Mouse (Mus musculus) urinary bladder, adult 18-20 months (tissue): ENCODE data around the gene Prph.
"Not testable (repeated sequence)": the region's sequence is repeated elsewhere in the genome, so short reads cannot be mapped to it uniquely, and the experiment has no call there.

Experiments used
- DNase-seq, 2 experiments: peaks; one replicate each; pipeline ENCODE4 v3.0.0; 2022; ENCODE audit warnings: low spot score in 2 of 2, mixed read lengths in 2 of 2

Prph gene

GRCm38 (mm10) chr15:99033498-99034270, 21.3 kb upstream of the Prph start:
- peak in 1 of 2 experiments; percentile 46 for DNase-seq

- no peak for DNase-seq
Observed at GRCm38 (mm10) chr15:99035431-99035830, 19.5 kb upstream of the Prph start.

- DNase-seq, result no peak
Observed at GRCm38 (mm10) chr15:99036249-99036905, 18.6 kb upstream of the Prph start.

DNA sequence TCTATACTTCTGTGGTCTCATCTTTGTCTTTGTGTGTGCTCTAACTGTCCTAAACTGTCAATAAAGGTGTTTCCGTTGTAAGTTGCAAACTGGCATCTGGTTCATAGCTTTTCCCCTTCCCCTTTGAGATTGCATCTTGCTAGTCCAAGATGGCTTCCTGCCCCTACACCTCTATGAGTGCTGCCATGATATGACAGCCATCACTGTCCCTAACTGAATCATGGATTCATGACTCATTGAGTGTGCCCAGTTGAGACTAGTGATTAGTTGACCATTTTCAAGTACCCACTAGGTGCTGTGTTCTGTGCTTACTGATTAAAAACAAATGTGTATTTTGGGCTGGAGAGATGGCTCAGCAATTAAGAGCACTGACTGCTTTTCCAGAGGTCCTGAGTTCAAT, 16.9 kb upstream of the Prph start:
- no peak for DNase-seq

- DNase-seq, result no peak
Observed at GRCm38 (mm10) chr15:99038797-99039196, 16.2 kb upstream of the Prph start.

DNA sequence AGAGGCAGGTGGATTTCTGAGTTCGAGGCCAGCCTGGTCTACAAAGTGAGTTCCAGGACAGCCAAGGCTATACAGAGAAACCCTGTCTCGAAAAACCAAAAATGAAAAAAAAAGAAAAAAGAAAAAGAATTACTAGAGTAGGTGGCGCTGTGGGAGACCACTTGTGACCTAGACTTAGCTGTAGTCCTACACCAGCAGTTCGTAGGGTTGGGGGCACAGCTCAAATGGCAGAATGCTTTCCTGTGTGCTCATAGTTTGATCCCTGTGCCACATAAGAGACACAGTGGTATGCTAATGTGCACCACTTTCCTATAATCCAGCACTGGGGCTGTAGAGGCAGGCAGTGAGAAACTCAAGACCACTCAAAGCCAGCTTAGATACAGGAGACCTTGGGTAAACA, 15.7 kb upstream of the Prph start:
- DNase-seq, result no peak

DNA sequence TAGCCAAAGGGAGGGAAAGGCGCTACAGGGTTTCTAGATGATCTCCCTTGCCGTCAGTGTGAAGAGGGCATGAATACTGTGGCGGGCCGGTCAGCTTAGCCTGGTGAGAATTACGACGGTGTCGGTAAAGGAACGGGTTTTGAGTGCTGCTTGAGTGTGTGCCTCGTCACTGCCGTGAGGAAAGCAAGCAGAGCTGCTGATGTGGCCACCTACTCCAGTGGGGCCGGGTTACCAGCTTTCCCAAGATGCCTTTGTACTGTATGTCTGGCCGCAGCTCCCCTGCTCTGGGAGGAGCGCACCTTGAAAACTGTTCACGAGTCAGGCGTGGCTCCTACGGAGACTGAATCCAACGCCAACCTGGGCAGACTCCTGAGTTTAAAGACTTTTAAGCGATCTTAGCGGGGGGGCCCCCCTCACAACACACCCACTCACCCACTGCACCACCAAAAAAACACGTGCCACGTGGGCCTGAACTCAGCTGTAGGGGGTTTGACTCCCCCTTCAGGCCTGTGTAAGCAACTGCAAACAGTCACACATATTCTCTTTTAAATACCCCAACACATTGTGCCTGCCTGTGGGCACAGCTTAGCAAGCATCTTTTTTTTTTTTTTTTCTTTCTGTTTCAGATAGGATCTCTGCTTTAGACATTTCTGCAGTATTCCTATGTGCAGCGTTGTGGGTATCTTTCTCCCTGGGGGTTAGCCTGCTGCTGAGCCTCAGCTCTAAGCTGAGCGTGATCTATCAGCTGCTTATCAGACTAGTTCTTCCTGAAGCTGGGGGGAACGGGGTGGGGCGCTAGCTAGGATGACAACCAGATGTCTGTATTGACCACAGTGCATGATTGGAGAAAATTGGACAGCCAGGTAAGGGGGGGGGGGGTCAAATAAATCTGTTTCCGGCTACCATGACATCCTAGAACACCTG, 14.7 kb upstream of the Prph start:
- no peak for DNase-seq

DNA sequence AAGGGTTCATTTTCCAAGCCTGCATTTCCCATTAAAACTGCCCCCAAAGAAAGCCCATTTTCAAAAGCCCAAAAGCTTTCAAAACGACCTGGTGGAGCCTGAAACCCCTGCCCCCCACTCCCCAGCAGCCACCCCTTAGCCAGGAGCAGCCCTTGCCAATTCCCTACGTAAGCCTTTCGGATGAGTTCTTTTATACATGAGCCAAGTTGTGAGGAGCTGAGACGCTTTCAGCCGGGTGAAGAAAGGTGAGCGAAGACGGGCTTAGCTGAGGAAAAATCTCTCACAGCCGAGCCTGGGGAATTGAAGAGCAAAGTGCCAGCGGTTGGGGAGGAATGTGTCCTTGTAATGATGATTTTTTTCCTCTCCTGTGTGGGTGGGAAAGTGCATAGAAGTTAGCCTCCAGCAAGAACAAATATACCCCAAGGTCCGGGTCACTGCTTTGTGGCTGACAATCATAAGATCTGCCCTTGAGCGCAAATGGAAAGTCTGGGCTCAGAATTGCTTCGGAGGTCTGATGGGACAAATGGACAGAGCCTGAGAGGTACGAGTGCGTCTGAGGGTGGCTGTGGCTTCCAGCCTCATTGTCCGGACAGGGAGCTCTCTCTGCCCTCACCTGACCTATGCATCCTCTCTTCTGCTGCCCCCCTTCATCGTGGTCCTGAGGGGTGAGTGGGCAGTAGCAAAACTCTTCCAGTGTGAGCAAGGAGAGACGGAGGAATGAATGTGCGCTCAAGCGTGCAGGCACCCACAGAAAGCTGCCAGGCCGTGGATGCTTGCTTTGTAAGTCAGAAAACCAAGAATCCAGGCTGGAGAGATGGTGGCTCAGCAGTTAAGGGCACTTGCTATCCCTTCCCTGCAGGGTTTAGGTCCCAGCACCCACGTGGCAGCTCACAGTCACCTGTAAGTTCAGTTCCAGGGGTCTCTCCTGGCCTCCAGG, 13.8 kb upstream of the Prph start:
- DNase-seq, result no peak

DNA sequence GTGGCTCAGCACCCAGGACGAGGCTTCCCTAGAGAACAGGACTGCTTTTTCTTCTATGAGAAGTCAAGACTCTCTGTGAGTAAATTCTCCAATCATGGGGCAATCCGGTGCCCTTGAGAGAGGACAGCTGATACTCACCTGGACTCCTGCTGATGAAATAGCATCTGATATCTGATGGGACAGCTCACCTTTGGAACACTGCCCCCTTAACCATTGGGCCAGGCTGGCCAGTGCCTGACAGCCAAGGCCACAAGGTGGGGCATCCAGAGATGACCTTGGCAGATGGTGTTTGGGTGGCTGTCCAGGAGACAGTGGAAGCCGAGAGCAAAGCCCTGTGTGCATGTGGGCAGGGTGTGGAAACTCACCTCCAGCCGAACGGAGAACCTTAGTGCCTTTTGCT, 12.6 kb upstream of the Prph start:
- DNase-seq, result no peak

- no peak for DNase-seq
Observed at GRCm38 (mm10) chr15:99044854-99045253, 10.1 kb upstream of the Prph start.

DNA sequence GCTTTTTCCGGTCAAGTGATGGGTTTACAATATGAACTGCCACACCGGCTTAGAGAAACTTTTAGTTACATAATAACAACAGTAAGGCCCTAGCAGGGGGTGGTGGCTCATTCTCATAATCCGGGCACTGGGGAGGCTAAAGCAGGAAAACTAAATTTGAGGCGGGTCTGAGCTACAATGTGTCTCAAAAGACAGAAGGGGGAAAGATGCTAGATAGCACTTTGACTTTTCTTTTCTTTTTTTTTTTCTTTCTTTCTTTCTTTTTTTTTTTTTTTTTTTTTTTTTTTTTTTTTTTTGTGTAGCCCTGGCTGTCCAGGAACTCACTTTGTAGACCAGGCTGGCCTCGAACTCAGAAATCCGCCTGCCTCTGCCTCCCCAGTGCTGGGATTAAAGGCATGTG, 9.2 kb upstream of the Prph start:
- not testable (repeated sequence) for DNase-seq

GRCm38 (mm10) chr15:99049473-99050253, 5.3 kb upstream of the Prph start:
- no peak for DNase-seq

- no peak for DNase-seq
Observed at GRCm38 (mm10) chr15:99053373-99053772, 1.6 kb upstream of the Prph start.

DNA sequence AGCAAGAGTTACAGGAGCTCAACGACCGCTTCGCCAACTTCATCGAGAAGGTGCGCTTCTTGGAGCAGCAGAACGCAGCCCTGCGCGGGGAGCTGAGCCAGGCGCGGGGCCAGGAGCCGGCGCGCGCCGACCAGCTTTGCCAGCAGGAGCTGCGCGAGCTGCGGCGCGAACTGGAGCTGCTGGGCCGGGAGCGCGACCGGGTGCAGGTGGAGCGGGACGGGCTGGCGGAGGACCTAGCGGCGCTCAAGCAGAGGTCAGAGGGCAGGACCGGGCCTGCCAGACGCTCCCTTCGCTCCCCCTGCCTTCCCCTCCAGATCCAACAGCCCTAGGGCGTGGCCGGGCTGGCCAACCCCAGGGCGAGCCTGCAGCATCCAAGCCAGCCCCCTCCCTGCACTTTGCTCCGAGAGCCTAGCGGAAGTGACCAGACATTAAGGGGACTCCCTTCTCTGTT, 562 bp downstream of the Prph start:
- DNase-seq, result no peak

DNA sequence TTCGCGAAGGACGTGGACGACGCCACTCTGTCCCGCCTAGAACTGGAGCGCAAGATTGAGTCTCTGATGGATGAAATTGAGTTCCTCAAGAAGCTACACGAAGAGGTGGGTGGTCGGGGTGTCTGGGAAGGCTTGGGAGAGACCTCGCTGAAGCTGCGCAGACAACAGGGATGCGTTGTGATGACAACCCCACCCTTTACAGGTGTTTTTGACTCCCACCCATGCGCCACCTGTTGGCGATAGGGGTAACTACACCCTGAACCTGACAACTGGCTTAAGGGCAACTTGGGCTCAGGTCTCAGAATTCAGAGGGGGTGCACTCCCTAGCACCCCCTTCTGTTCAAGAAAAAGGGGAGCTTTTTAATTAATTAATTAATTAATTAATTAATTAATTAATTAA, 1.4 kb downstream of the Prph start:
- no peak for DNase-seq

DNA sequence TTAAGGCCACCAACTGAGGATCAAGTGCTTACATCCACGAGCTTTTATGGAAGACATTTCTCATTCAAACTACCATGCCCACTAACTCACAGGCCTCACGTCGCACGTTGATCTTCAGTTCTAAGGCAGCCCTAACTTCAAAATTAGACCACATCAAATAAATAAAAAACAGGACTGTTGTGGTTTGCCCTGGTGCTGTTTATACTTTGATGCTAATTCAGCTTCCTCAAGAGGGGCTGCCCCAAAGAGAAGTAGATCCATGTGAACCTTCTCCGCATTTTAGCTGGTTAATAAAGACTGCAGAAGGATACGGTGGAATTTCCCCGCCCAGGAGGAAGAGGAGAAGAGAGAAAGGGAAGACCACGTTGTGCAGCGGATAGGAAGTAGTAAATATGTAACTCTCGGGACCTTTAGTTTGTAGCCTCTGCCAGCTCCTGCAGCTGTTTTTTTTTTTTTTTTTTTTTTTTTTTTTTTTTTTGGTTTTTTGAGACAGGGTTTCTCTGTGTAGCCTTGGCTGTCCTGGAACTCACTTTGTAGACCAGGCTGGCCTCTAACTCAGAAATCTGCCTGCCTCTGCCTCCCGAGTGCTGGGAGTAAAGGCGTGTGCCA, 10.7 kb downstream of the Prph start:
- no peak for DNase-seq

DNA sequence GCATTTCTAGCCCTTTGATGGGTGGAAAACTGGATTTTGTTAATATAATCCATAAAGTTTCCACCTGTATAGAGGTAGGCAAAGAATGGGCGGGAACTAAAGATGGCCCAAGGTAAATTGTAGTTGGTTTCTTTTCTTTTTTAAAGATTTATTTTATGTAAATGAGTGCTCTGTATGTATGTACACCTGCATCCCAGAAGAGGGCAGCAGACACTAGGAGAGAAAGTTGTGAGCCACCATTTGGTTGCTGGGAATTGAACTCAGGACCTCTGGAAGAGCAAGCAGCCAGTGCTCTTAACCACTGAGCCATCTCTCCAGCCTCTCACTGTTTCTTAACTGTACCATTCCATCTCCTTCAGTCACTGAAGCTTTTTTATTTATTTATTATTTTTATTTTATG, 17.0 kb downstream of the Prph start:
- DNase-seq, result no peak

DNA sequence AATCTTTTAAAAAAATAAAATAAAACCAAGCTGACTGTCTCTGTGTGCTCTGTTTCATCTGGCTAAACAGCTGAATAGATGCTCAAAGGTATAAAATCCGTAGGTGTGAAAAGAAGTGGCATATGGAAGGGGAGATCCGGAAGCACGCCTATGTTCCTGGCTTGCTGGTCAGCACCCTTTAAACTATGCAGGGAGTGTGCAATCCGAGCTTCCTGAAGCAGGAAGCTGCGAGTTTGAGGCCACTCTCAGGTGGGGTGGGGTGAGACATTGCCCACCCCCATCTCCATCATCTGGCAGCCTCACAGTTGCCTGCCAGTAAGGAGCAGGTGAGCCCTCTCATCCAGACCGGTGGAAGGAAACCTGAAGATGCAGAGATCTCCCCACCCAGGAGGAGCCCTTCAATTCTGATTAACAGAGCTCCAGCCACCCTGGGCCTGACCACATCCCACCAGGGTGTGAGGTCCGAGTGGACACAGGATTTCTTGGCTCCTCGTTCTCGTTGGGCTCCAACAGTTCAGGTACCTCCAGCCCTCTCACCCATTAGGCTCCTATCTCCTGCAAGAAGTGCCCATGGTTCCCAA, 19.1 kb downstream of the Prph start, which contains the start of gene Troap:
Gene Troap, plus strand, starts transcription at position 557 of the 581 bp plus-strand sequence.
- no peak for DNase-seq

DNA sequence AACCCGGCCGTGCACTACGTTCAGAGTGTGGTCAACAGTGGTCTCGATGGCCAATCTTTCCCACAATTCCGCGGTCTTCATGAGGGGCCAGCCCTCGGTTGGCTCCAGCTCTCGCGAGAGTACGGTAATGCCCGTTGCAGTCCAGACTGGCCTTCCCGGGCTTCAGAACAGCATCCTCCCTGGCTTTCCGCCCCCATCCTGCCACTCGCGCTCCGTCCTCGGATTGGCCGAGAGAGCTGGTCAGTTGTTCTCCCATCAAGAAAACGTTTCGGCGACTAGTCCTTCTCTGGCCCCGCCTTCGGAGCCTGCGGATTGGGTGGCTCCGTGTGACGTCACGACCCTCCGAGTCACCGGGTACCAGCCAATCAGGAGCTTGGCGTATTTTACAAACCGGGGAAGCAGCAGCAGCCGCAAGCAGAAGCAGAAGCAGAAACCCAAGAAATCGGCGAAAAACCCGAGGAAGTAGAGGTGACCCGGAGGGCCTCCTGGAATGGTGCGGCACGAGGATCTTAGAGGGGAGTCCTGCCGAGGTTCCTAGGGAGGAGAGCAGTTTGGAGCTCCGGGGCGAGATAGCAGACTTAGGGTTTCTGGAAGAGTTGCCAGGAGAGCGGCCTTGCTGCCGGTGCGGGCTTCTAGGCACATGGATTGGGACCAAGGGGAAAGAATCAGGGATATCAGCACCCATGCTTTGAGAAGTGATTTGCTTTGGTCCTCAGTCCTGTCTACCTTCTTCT, 19.8 kb downstream of the Prph start:
- DNase-seq, result peak; percentile 94 to 96
